Mouse (Mus musculus): ENCODE measurements around the gene Znhit3. TPM values are rescaled to one million over a fixed set of nuclear protein-coding genes. Genes with fewer than 3 reads are reported as not detected.

The Znhit3 gene
- polyA plus RNA-seq (2017; shearing (Covaris generic)), result 10 to 100 TPM; 35.6 to 37.3 (median 36.7) TPM

DNA sequence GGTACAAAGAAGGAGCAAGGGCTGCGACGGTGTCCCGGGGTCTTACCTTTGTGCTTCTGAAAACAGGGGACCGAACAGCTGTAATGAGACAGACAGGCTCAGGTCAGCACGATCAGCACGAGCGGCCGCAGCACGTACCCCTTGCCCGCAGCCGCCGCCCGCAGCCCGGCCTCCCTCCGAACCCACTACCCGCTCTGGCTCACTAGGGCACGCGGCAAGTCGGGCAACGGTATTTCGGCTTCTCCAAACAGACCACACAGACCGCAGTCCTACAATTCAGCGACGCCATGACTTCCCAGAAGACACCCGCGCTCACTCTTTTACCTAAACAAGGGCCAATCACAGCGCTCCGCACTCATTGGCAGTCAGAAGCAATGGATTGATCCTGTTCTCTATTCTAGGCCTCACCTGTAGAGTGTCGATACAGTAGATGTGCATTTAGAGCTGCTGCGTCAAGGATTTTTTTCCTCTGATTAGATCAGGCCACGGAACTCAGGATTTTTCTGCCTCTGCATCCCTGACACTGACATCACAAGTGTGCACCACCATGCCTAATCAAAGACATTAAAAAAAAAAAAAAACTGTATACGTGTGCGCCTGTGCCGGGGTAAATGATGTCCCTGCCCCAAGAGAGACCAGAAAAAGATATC is at the start of gene Znhit3:
Znhit3 (minus strand) TSS at position 314 of the 650 bp plus-strand sequence.
- peak; percentile 97 for ATAC-seq

DNA sequence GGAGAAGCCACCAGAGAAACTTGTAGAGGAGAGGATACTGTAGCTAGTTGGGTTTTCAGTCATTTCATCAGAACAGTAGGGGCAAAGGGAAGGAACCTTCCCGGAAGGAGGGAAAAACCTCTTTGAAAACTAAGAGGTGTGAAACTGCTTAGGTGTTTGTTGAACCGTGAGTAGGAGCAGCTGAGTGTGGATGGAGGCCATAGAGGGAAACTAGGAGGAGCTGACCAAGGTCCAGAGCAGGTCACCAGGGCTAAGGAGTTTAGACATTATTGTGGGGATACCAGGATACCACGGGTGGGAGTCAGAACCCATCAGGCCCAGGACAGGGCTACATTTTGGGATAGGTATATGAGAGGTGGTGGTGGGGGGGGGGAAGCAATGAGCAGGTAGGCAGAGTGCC is 47.4 kb upstream of the Znhit3 start:
- ATAC-seq, result no peak

DNA sequence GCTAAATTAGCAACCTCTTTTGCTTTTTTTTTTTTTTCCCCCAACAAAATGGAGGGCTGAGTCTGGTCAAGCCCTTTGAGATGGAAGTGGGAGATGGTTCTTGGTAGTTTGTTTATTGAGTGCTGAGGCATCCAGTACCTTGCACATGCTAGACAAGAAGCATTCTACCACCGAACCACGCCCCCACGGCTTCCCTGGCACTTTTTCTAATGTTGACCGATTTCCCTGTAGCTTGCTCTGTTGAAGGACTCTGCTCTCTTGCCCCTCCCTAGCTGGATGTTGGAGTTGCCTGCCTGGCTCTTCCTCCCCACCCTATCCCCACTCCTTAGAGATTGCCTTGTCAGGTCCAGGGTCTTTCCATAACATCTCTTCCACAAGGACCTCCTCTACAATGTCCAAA is 46.4 kb upstream of the Znhit3 start:
- no peak for ATAC-seq

DNA sequence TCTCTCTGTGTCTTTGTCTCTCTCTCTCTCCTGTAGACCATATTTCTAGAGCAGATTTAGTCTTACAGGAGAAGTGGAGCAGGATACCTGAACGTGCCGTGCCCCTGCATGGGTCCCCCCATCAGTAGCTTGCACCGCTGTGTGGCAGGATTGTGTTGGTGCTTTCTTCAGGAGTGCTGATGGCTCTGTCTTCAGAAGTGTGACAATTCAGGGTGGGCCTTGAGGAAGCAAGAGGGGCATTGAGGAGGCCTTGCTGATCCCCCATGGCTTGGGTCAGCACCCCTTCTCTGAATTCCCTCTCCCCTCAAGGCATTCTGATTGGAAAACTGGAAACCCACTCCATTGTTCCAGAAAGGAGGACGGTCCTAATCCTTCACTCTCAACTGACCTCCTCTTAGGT is 45.4 kb upstream of the Znhit3 start:
- ATAC-seq, result no peak

DNA sequence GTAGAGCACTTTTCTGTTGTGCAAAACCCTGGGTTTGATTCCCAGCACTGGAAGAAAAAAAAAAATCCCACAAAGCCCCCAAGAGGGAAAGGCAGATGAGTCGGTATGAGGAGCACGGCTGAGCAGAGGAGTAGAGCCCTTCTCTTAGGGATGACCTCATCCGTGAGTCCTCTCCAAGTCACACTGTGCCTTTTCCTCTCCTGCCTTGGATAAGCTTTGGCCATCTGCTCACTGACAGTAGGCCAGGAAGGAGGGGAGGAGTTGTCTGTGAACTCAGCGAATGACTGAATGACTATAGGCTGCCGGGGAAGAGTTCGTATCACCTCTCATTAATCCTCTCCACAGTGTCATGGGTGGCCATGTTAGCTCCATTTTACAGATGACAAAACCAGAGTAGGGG is 44.6 kb upstream of the Znhit3 start:
- ATAC-seq, result no peak

GRCm38 (mm10) chr11:84960291-84960690 is 44.1 kb upstream of the Znhit3 start:
- ATAC-seq, result no peak

DNA sequence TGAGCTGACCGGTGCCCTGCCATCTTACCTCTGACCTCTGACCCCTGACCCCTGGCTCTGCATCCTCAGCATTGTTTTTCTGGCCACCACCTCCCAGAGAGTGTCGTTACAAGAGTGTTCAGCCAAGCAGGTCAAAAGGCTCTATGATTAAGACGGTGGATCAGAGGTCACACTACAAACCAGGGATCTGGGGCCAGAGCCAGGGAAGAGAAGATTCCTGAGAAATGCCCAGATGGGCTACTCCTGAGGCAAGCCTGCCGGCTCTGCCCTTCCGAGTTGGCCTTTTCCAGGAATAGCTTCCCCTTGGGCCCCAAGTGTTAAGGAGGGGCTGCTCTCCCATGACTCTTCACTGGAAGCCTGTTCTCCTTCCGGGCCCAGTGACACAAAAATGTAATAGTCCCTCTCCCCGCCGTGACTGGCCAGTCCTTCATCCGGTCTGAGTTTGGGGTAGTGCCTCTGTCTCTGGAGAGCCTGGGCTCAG is 43.6 kb upstream of the Znhit3 start:
- ATAC-seq, result no peak

- no peak for ATAC-seq
These were observed 43.0 kb upstream of the Znhit3 start for GRCm38 (mm10) chr11:84959181-84959580.

DNA sequence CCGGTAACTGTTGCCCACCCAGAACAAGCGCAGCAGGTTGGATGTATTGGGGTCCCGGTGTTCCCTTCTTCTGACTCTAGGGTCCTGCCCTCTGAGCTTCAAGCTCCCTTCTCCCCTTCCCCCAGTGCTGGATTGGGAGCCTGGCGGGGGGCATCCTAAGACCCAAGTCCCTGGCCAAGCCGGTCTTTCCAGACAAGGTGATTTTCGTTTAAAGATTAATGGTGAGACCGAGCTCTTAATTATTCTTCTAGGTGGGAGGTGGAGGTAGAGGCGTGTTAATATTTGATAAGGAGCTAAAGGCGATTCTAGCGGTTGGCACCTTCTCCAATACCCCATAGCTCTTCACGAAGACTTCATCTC is 42.1 kb upstream of the Znhit3 start:
- ATAC-seq, result no peak

DNA sequence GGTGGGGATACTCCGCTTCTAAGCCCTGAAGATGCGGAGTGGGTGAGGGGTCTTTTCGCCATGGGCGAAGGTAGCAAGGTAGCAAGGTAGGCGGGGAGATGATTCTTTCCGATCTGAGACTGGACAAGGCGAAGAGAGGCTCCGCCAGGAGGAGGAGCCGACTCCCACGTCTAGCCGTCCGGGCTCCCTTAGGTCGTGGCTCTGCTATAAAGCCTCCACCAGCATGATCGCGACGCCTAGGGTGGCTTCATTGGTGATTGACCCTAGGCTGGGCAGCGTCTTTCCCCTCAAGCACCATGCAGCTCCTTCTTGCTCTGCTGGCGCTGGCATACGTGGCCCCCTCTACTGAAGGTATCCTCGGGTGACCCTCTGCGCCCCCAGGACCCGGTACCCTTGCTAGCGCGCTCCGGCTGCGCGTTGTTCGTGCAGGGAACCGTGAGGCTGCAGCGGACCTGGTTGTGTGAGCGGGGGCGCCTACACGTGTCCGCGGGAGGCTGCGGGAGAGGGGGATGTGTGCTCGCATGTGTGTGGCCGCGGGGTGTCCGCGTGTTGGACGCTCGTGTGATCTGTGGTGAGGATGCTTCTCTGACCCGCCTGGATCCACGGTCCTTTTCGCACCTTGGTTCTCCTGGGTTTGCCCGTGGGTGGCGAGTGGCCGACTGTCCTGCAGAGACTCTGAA is 41.6 kb upstream of the Znhit3 start, which contains the start of gene Car4:
Car4 (plus strand) TSS at position 196 of the 680 bp plus-strand sequence.
- ATAC-seq, result no peak

- no peak for ATAC-seq
These were observed 41.0 kb upstream of the Znhit3 start for GRCm38 (mm10) chr11:84957171-84957570.

- no peak for ATAC-seq
These were observed 40.2 kb upstream of the Znhit3 start for GRCm38 (mm10) chr11:84956400-84956799.

DNA sequence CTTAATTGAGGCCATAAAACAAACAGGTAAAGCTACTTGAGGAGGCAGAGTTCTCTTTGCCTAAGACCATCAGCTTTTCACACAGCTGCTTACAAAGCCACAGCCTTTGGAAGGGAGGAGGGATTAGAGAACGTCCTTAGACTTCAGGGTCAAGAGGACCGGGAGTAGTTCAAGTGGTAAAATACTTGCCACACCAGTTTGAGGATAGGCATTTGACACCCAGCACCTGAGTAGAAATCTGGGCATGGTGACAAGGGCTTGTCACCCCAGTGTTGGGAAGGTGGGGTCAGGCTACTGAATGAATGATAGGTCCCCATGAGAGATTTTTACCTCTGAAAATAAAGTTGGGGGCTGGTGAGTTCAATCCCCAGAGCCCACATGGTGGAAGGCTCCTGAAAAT is 36.4 kb upstream of the Znhit3 start:
- ATAC-seq, result no peak

DNA sequence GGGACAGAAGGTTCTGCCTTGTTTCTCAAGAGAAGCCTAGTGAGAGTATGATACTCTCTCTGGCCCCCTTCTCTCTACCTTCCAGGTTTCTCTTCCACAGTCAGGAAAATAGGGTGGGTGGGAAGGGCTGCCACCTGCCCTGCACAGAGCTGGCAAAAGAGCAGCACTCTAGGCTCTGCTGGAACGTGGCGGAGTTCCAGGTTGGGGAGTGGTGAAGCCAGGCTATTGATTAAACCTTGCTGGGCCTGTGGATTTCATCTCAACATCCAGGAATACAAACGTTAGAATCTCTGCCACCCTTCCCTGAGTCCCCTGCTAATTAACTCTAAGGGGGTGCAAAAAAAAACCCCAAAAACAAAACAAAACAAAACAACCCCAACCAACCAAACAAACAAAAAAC is 32.4 kb upstream of the Znhit3 start:
- ATAC-seq, result no peak

DNA sequence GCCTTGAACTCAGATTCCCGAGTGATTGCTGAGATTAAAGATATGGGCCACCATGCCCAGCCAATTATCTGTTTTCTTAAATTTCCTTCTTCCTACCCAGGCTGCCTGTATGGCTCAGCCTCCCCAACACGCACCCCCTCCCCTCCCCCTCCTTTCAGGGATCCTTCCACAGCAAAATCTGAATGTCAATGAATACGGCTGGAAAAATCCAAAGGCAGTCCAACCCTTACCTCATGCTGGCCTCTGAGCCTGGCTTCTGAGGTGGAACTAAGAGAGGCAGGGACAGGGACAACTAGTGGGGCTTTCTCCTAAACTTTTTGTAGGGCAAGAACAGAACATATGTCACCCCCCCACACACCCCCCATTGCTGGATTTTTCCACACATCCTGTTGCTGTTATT is 31.9 kb upstream of the Znhit3 start:
- ATAC-seq, result no peak

DNA sequence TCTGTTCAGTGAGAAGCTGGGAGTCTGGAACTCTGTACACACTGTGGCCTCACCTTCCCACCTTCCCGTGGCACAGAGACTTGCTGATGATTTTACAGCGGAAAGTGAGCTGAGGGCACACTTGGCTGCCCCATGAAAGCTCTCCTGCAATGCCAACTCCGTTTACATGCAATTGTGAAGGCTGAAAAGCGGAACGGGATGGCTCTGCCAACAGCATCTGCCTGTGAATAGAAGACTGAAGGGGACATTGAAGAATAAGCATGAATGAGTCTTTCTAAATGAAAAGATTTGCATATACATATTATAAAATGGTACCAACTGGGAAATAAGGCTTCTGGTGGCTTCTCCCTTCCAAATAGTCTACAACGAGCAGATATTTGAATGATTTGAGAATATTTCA is 31.0 kb upstream of the Znhit3 start:
- ATAC-seq, result no peak

GRCm38 (mm10) chr11:84945841-84946240 is 29.7 kb upstream of the Znhit3 start:
- no peak for ATAC-seq

DNA sequence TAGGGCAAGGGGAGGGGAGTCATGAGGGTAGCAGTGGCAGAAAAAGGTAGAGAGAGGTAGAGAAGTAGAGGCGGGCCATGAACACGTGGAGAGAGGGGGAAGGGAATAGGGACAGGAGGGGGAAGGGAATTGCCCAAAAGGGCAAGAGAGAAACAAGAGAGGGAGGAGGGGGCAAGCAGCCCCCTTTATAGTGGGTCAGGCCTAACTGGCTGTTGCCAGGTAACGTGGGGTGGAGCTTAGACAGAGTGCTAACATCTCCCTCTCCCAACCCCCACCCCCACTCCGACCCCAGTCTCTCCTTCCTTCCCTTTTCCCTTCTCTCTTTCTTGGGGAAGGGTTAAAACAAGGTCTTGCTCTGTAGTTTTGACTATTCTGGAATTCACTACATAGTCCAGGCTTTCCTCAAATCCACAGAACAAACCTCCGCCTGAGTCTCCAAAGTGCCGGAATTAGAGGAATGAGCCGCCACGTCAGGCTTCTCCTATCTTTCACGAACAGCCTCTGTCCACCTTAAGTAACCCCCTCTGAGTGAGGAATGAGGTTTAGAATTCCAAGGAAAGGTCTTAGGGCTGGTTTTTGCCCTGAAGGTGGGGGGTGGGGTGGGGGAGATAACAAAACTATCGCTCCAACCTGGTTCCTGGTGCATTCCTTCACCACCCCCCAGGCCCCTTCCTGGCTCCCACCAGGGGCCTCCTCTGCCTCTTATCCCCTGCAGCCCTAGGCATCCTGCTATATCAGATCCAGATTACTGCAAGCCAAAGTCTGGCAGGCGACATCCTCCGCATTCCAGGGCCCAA is 28.7 kb upstream of the Znhit3 start:
- ATAC-seq, result no peak

DNA sequence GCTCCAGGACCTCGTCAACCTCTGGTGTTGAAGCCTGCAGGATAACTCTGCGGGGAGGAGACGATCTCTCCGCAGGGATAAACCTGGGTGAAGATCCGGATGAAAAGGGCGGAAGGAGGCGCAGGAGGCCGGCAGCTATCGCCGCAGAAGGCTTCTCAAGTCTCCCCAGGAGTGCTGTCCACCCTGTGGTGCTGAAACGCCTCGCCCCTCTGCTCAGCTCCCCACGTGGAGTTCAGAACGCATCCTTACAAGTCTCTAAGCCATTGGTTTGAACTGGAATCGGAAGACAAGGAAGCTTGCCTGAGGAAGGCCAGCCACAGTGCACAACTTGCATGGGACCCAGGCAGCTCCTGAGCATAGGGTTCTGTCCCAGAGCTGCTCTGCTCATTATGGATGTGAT is 27.8 kb upstream of the Znhit3 start:
- ATAC-seq, result no peak

- no peak for ATAC-seq
These were observed 24.0 kb upstream of the Znhit3 start for GRCm38 (mm10) chr11:84940140-84940539.

GRCm38 (mm10) chr11:84939508-84940053 is 23.4 kb upstream of the Znhit3 start:
- no peak for ATAC-seq

GRCm38 (mm10) chr11:84932261-84932660 is 16.1 kb upstream of the Znhit3 start:
- ATAC-seq, result no peak

- no peak for ATAC-seq
These were observed 4.8 kb upstream of the Znhit3 start for GRCm38 (mm10) chr11:84920981-84921380.

Measured in inflammation-experienced regulatory T-cells, adult 6 months (primary cell).